Mouse (Mus musculus) 3134 (cell line): ENCODE data around the gene Pamr1.

Experiments used
- DNase-seq: peaks from one replicate; pipeline ENCODE4 v3.0.0-alpha.2; 2011; ENCODE audit warnings: low spot score; ENCODE audit not compliant: insufficient read length; ENCODE audit errors: extremely low read depth

The Pamr1 gene

GRCm38 (mm10) chr2:102658661-102659520, 109.1 kb downstream of the Pamr1 start:
- no peak for DNase-seq

- DNase-seq: no peak
Measured at GRCm38 (mm10) chr2:102659521-102659830, 109.7 kb downstream of the Pamr1 start.

GRCm38 (mm10) chr2:102661052-102661451, 111.2 kb downstream of the Pamr1 start:
- DNase-seq: no peak

- no peak for DNase-seq
Measured at GRCm38 (mm10) chr2:102662911-102663310, 113.1 kb downstream of the Pamr1 start.

- DNase-seq: no peak
Measured at GRCm38 (mm10) chr2:102663339-102663738, 113.5 kb downstream of the Pamr1 start.

GRCm38 (mm10) chr2:102663865-102664264, 114.1 kb downstream of the Pamr1 start:
- no peak for DNase-seq

GRCm38 (mm10) chr2:102667981-102668380, 118.2 kb downstream of the Pamr1 start:
- no peak for DNase-seq

GRCm38 (mm10) chr2:102669580-102669979, 119.8 kb downstream of the Pamr1 start:
- DNase-seq: no peak

GRCm38 (mm10) chr2:102674582-102674981, 124.8 kb downstream of the Pamr1 start:
- DNase-seq: no peak

- DNase-seq: no peak
Measured at GRCm38 (mm10) chr2:102675275-102675674, 125.5 kb downstream of the Pamr1 start.

GRCm38 (mm10) chr2:102676716-102677312, 127.0 kb downstream of the Pamr1 start:
- DNase-seq: no peak

- DNase-seq: no peak
Measured at GRCm38 (mm10) chr2:102677400-102677799, 127.6 kb downstream of the Pamr1 start.

GRCm38 (mm10) chr2:102681351-102681750, 131.5 kb downstream of the Pamr1 start:
- no peak for DNase-seq

- DNase-seq: no peak
Measured at GRCm38 (mm10) chr2:102682168-102682567, 132.4 kb downstream of the Pamr1 start.

GRCm38 (mm10) chr2:102685371-102686107, 135.7 kb downstream of the Pamr1 start:
- no peak for DNase-seq

GRCm38 (mm10) chr2:102686108-102686450, 136.3 kb downstream of the Pamr1 start:
- no peak for DNase-seq
